Mouse (Mus musculus) limb, embryonic 12.5 days (tissue): Measurements from ENCODE around the gene Ush2a. TPM values are rescaled to one million over a fixed set of nuclear protein-coding genes. Genes with fewer than 3 reads are reported as not detected.

ENCODE experiments used
- ATAC-seq: fragments of 200-750 bp; cut with Nextera tagmentation; 2 replicates; pipeline ENCODE4 v1.8.0; 2017; ENCODE audit warnings: low read depth, moderate TSS enrichment; ENCODE audit not compliant: insufficient number of reproducible peaks, insufficient read depth, low FRiP score, low TSS enrichment
- H3K27ac ChIP-seq: fragments of 300-500 bp; sonication (generic); 2 replicates; pipeline ENCODE4 v1.5.1; 2016; ENCODE audit warnings: mild to moderate bottlenecking, moderate library complexity
- H3K27me3 ChIP-seq: fragments of 300-500 bp; sonication (generic); 2 replicates; pipeline ENCODE4 v1.6.1; 2016; ENCODE audit warnings: mild to moderate bottlenecking, moderate library complexity
- H3K36me3 ChIP-seq: fragments of 300-500 bp; sonication (generic); 2 replicates; pipeline ENCODE4 v1.6.1; 2016; ENCODE audit warnings: mild to moderate bottlenecking, moderate library complexity
- H3K4me1 ChIP-seq: fragments of 300-500 bp; sonication (generic); replicated peaks from 2 replicates; pipeline ENCODE4 v1.6.1; 2016
- H3K4me2 ChIP-seq: fragments of 300-500 bp; sonication (generic); 2 replicates; pipeline ENCODE4 v1.6.1; 2016; ENCODE audit warnings: mild to moderate bottlenecking, moderate library complexity
- H3K4me3 ChIP-seq: fragments of 300-500 bp; sonication (generic); replicated peaks from 2 replicates; pipeline ENCODE4 v1.5.1; 2016; ENCODE audit warnings: mild to moderate bottlenecking
- H3K9ac ChIP-seq: fragments of 300-500 bp; sonication (generic); replicated peaks from 2 replicates; pipeline ENCODE4 v1.6.1; 2016; ENCODE audit warnings: mild to moderate bottlenecking, moderate library complexity
- H3K9me3 ChIP-seq: fragments of 300-500 bp; sonication (generic); 2 replicates; pipeline ENCODE4 v1.6.1; 2016; ENCODE audit warnings: mild to moderate bottlenecking, moderate library complexity
- WGBS: fragments of 180-500 bp; shearing (Covaris S2); methylation state at CpG from one replicate; pipeline ENCODE4 v1.1.7; 2016; 5-methylcytosine and 5-hydroxymethylcytosine counted together
- polyA plus RNA-seq: library from polyadenylated mRNA; unstranded; fragments of >200 nt; fragmentation: Nextera tagmentation; extraction: Ambion mirVana; gene quantifications from 2 replicates; pipeline ENCODE4 v1.2.1, GENCODE M21; 2016

The Ush2a gene
- polyA plus RNA-seq, 1 experiment from 2014 or later, result 0.08 TPM

DNA sequence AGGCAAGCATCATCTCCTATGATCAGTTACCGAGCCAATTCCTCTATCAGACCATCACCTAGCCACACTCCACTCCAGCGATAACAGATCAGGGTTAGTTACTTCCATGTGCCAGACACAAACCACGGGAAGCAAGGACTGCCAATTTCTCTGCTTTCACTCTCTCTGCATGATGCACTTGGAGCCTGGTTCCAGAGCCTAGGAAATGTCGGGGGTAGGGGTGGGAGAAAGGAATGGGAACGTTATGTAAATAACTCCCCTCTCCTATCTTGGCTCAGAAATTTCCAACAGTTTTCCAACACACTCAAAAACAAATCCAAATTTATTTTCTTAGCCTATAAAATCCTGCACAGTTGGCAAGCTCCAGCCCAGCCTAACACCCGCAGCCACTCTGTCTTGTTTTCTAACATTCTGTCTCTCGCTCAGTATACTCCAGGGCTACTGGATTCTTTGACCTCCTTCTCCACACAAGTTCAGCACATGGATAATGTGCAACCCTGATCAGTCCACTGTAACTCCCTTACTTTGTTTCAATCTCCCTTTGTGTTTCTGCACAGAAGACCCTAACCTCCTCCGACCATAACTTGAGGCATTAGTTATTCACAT lies 515.8 kb downstream of the Ush2a start:
- ATAC-seq, result no peak
- H3K4me3 ChIP-seq, result no peak overlapping the region
- no peaks in the 10 kb centered on the region for H3K9me3 ChIP-seq

DNA sequence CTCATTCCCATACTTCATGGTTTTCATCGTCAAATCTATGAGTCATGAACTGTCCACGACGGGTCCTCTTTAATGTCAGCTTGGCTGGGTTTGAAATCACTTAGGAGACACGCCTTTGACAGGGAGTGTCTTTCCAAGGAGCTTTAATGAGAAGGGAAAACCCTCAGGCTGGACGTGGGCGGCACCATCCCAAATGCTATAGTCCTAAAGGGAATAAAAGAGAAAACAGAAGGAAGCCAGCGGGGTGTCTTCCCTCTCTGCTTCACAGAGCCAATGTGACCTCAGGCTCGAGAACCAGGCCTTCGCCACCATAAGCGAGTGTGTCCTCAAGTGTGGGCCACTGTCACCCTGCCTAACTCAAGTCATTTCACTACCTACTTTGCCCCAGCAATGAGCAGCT lies 523.2 kb downstream of the Ush2a start:
- no peak overlapping the region for H3K9ac ChIP-seq
- H3K36me3 ChIP-seq, result no peaks in the 10 kb centered on the region
- H3K9me3 ChIP-seq, result no peaks in the 10 kb centered on the region
- no peak overlapping the region for H3K27ac ChIP-seq
- H3K4me1 ChIP-seq, result no peaks in the 10 kb centered on the region
- H3K4me3 ChIP-seq, result no peak overlapping the region
- WGBS, result 84% methylated on average over 10 of the region's 10 CpGs
- H3K4me2 ChIP-seq, result no peak overlapping the region
- ATAC-seq, result no peak
- no peaks in the 10 kb centered on the region for H3K27me3 ChIP-seq

More for the DNA sequence above, 515.8 kb downstream of the Ush2a start:
- WGBS, result 76% methylated on average over 8 of the region's 8 CpGs
- Histone ChIP-seq H3K36me3 (no peaks in the 10 kb centered on the region), H3K27ac (no peak overlapping the region), H3K9ac (no peak overlapping the region), H3K4me2 (no peak overlapping the region), H3K27me3 (no peaks in the 10 kb centered on the region), H3K4me1 (peaks cover 16% of the 10 kb centered on the region)

DNA sequence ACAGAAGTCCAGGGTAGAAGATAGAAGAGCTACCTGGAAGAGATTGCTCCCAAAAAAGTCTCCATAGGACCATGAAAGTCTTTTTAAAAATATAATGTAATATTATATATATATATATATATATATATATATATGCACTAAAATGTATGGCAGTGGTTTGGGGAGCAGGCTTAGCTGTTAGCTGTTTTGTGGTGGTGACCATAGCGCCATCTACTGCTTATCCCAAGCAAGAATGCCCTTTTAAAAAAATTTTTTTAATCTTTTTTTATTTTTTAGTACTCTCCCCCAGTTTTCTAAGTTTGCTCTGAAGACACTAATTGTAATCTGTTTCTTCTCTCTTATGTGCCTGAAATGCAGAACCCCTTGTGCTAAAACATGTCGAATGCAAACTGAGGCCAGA lies 543.2 kb downstream of the Ush2a start:
- no peaks in the 10 kb centered on the region for H3K36me3 ChIP-seq
- WGBS, result 30% methylated on average over 2 of the region's 2 CpGs
- no peak overlapping the region for H3K4me2 ChIP-seq
- H3K9ac ChIP-seq, result no peak overlapping the region
- no peak overlapping the region for H3K4me3 ChIP-seq
- no peak for ATAC-seq
- H3K4me1 ChIP-seq, result 0 out of 2 replicates have a peak, but pooled peaks cover 3% of the 10 kb centered on the region
- H3K9me3 ChIP-seq, result no peaks in the 10 kb centered on the region
- no peak overlapping the region for H3K27ac ChIP-seq
- no peaks in the 10 kb centered on the region for H3K27me3 ChIP-seq

DNA sequence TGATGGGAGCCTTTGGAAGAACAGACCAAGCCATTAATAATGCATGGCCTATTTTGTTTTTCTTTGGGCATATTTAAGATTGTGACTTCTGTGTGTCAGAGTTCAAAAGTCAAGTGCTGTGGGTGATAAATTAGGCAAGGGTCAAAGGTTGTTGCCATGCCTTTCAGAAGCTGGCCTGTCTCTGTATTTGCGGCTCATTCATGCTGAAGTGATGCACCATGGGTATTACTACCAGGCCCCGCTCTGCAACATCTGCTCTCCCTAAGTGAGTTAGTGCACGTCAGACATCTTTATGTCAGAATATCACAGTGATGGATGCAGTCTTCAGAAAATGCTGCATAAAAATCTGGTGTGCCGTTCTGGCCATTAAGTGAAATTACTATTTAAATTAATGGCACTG lies 544.0 kb downstream of the Ush2a start:
- Histone ChIP-seq H3K4me2 (no peak overlapping the region), H3K4me1 (0 out of 2 replicates have a peak, but pooled peaks cover 3% of the 10 kb centered on the region), H3K9ac (no peak overlapping the region), H3K9me3 (no peaks in the 10 kb centered on the region), H3K4me3 (no peak overlapping the region), H3K27me3 (no peaks in the 10 kb centered on the region), H3K27ac (no peak overlapping the region), H3K36me3 (no peaks in the 10 kb centered on the region)
- ATAC-seq, result no peak
- WGBS, result 27% methylated on average over 4 of the region's 4 CpGs

DNA sequence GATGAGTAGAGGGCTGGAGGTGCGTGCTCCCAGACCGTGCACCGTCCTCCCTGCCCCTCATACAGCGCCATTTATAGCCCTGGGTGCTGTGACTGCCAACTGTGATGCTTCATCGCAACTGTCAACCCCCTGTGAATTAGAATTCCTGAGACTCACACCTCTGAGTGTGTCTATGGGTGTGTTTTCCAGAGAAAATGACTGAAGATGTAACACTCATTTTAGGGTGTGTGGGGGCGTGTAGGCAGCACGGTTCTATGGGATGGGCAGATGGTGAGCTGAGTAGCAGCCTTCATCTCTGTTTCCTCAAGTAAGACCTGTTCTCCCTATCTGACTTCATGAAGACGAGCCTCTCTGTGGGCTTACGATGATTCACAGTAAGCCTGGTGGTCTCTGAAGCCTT lies 548.8 kb downstream of the Ush2a start:
- no peak for ATAC-seq

DNA sequence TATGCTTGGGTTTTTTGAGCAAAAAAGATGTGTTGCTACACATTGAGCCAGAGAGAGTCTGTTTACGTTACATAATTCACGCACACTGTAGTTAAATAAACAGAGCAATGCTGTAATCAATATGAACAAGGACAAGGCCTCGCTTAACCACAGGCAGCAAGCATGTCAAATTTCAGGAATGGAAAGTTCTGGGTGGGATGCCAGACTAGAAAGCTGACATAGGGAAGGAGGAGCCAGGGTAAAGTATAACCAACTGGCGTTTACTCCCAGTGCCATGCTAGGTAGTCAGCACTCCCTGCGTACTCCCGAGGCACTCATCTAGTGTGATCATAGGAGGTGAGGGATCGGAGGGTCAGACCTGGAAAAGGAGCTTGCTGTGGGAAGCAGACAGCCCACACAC lies 553.2 kb downstream of the Ush2a start:
- Histone ChIP-seq H3K27ac (no peak overlapping the region), H3K9ac (no peak overlapping the region), H3K4me1 (no peaks in the 10 kb centered on the region), H3K9me3 (0 out of 2 replicates have a peak, but pooled peaks cover 2% of the 10 kb centered on the region), H3K4me3 (no peak overlapping the region), H3K27me3 (no peaks in the 10 kb centered on the region), H3K36me3 (no peaks in the 10 kb centered on the region), H3K4me2 (no peak overlapping the region)
- 84% methylated on average over 7 of the region's 7 CpGs for WGBS
- no peak for ATAC-seq

More for the DNA sequence above, 548.8 kb downstream of the Ush2a start:
- Histone ChIP-seq H3K9ac (no peak overlapping the region), H3K27me3 (no peaks in the 10 kb centered on the region), H3K9me3 (no peaks in the 10 kb centered on the region), H3K4me1 (0 out of 2 replicates have a peak, but pooled peaks cover 3% of the 10 kb centered on the region), H3K27ac (no peak overlapping the region), H3K36me3 (no peaks in the 10 kb centered on the region), H3K4me3 (no peak overlapping the region), H3K4me2 (no peak overlapping the region)
- 88% methylated on average over 9 of the region's 9 CpGs for WGBS

DNA sequence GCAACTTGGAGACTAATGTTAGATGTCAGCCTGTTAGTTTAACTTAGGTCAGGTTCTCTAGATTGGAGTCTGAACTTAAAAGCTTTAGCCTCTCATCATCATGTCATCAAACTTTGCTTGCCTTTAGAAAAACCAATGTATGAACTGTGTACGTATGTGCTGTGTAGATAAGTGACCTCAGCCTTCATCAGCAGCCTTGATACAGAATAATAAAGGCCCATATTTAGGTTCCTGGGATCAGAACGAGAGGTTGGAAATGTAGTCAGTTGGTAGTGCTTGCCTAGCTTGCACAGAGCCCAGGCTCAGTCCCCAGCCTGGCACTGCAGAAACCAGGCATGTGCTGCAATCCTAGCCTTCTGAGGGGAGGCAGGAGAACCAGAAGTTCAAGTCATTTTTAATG lies 562.4 kb downstream of the Ush2a start:
- Histone ChIP-seq H3K4me1 (no peaks in the 10 kb centered on the region), H3K36me3 (no peaks in the 10 kb centered on the region), H3K27ac (no peak overlapping the region), H3K27me3 (no peaks in the 10 kb centered on the region), H3K9me3 (0 out of 2 replicates have a peak, but pooled peaks cover 2% of the 10 kb centered on the region), H3K4me2 (no peak overlapping the region), H3K9ac (no peak overlapping the region), H3K4me3 (no peak overlapping the region)
- WGBS, result 83% methylated on average over 2 of the region's 2 CpGs
- no peak for ATAC-seq

DNA sequence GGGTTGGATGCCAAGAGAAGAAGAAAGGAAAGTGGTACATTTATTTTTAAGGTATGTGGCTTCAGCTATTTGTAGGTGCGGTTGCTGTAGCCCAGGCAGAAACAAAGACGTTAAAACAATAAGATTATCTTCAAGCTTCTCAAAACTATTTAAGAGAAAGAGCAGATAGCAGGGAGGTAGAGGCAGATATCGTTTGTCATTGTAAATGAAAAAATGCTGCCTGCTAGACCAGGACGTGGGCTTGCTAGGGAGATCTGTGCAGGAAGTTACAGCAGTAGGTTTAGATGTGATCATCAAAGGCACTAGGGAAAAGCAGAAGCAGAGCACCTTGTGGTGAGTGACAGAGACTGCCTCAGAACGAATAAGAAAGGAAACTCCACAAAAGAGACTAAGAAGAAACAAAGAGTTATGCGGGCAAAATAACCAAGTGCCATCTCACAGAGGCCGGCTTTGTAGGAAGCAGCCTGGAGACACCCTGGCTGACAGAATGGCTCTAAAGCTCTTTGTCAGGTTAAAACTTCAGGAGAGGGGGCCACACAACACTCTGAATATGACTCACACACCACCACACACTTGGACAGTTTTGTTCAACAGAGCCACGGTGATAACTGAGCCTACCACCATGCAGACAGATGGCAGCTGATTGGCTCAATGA lies 563.2 kb downstream of the Ush2a start:
- Histone ChIP-seq H3K9me3 (no peaks in the 10 kb centered on the region), H3K4me1 (peaks cover 4% of the 10 kb centered on the region), H3K27ac (no peak overlapping the region), H3K9ac (no peak overlapping the region), H3K36me3 (no peaks in the 10 kb centered on the region), H3K27me3 (no peaks in the 10 kb centered on the region), H3K4me2 (no peak overlapping the region), H3K4me3 (no peak overlapping the region)
- 75% methylated on average over 8 of the region's 8 CpGs for WGBS
- no peak for ATAC-seq

DNA sequence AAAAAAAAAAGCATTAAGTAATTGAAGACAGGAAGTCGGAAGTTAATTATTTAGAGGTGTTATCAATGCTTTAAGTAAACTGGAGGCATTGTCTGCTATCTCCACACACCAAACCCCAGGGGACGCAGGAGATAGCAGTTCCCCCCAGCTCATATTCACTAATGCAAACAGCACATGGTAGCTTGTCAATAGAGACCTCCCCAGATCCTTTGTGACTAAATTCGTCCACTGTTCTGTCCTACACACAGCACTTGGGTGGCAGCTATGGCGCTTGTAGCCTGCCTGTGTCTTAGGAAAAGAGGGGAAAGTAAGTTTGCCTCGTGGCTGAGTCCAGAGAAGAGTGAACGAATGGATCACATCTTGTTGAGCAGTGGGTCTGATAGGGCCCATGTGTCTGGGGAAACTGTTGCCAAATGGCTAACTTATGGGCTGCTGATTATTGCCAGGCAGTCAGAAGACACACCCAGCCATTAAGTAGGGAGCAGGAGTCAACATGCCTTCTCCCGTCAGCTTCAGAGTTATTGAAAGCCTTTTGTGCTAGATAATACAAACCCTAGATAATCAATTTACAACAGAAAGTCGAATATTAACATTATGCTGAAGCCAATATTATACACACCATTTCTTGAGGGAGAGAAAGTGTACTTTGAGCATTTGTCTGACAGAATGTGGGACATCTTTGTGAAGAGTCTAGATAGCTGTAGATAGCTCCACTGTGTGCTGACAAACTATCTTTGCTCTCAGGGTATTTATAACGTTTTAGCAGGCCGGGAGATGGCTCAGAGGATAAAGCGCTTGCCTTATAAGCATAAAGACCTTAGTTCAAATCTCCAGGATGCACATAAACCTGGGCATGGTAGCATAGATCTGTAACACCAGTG lies 568.9 kb downstream of the Ush2a start:
- 0 out of 2 replicates have a peak, but pooled peaks cover 4% of the 10 kb centered on the region for H3K27me3 ChIP-seq
- no peak for ATAC-seq
- 0 out of 2 replicates have a peak overlapping the region, but pooled peaks have one; percentile 20 for H3K27ac ChIP-seq
- peaks cover 12% of the 10 kb centered on the region for H3K4me1 ChIP-seq
- 40% methylated on average over 11 of the region's 11 CpGs for WGBS
- no peak overlapping the region for H3K4me2 ChIP-seq
- no peak overlapping the region for H3K9ac ChIP-seq
- no peak overlapping the region for H3K4me3 ChIP-seq
- H3K36me3 ChIP-seq, result no peaks in the 10 kb centered on the region
- H3K9me3 ChIP-seq, result no peaks in the 10 kb centered on the region

DNA sequence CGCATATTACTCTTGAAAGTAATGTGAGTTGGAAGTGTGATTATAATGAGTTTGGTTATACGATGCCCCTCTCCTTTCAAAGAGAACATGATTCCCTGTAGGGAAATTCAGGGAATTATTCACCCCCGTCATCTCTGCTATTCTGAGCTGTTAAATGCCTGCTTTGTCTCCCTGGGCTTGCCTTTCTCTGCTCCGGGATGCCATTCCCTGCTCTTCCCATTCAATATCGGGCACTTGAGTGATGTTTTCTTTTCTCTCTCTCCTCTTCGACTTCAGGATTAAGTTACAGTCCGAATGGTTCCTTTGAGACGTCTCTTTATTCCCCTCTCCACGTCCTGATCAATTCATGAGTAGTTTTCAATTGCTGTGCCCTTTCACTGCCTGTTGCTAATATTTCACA lies 572.1 kb downstream of the Ush2a start:
- no peak overlapping the region for H3K4me3 ChIP-seq
- ATAC-seq, result no peak
- peaks cover 12% of the 10 kb centered on the region for H3K4me1 ChIP-seq
- H3K36me3 ChIP-seq, result no peaks in the 10 kb centered on the region
- H3K4me2 ChIP-seq, result no peak overlapping the region
- no peak overlapping the region for H3K9ac ChIP-seq
- WGBS, result 66% methylated on average over 9 of the region's 9 CpGs
- no peaks in the 10 kb centered on the region for H3K9me3 ChIP-seq
- 0 out of 2 replicates have a peak, but pooled peaks cover 4% of the 10 kb centered on the region for H3K27me3 ChIP-seq
- no peak overlapping the region for H3K27ac ChIP-seq

DNA sequence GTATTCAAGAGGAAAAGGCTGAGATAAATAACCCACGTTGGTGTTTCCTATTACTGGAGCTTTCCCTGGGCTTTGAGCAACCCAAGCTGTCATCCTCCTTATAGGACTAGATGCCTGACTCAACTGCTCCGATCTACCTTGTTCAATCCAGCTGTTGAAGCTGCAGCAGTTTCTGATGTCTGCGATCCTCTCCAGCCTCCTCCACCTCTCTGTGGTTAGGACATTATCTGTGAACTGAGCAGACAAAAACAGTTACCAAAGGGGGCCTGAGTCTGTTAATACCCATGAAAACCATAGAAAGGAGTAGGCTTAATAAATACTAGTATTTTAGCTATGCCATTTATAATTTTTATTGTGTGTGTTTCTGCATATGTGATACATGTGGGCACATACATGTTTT lies 572.9 kb downstream of the Ush2a start:
- H3K27ac ChIP-seq, result no peak overlapping the region
- ATAC-seq, result no peak
- no peak overlapping the region for H3K4me2 ChIP-seq
- H3K36me3 ChIP-seq, result no peaks in the 10 kb centered on the region
- H3K9me3 ChIP-seq, result no peaks in the 10 kb centered on the region
- peaks cover 10% of the 10 kb centered on the region for H3K4me1 ChIP-seq
- WGBS, result 84% methylated on average over 3 of the region's 3 CpGs
- no peak overlapping the region for H3K9ac ChIP-seq
- no peak overlapping the region for H3K4me3 ChIP-seq
- 0 out of 2 replicates have a peak, but pooled peaks cover 4% of the 10 kb centered on the region for H3K27me3 ChIP-seq
